Mouse (Mus musculus) thymus, adult 18-20 months (tissue): ENCODE data around the gene Kctd21.

ENCODE experiments used
- DNase-seq, 2 experiments: peaks; one replicate each; pipeline ENCODE4 v3.0.0; 2022; ENCODE audit warnings: mixed read lengths in 2 of 2

Gene Kctd21

DNA sequence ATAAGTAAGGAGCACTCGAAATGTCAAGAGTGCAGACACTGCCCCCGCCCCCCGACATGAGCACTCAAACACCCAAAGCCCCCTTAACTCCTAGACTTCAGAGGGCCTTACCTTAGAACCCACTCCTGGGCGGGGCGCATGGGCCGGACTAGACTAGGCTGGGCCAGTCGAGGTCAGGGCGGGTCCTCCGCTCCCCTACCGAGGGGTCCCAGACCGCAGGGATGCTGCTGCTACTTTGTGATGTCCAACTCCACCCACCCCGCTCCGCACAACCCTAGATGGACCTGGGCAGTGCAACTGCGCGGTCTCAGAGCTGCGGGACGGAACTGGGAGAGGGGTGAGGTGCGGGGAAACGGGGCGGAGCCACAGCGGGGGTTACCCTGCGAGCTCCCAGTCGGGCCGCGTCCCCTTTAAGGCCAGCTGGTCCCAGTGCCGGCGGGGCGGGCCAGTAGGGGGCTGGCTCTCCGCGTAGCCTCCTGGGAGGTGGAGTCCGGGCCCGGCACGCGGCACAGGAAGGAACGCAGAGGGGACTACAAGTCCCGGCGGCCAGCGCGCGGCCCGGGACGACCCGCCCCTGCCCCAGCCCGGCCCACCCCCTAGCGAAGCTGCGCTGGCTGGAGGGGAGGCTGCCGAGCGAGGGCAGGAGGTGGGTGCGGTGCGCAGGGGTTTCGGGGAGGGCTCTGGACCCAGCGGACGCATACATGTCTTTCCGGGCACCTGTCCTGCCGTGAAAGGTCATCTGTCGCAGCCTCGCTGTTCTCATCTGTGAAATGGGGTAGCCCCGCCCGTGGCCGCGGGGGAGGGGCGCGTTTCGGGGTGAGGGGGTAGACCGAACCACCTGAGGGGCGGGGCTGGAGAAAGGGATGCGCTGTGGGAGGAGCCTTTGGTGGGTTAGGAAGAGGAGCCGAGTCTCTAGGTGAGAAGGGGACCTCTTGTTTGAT, at the start of gene Kctd21, which contains the start of gene Usp35:
Gene Kctd21, plus strand, starts transcription at position 602 of the 941 bp plus-strand sequence.
Gene Usp35, minus strand, starts transcription at position 295 of the 941 bp plus-strand sequence.
- peak; percentile 94 to 96 for DNase-seq

GRCm38 (mm10) chr7:97296986-97297385, 35.1 kb upstream of the Kctd21 start:
- no peak for DNase-seq

GRCm38 (mm10) chr7:97297466-97297865, 34.7 kb upstream of the Kctd21 start:
- no peak for DNase-seq

DNA sequence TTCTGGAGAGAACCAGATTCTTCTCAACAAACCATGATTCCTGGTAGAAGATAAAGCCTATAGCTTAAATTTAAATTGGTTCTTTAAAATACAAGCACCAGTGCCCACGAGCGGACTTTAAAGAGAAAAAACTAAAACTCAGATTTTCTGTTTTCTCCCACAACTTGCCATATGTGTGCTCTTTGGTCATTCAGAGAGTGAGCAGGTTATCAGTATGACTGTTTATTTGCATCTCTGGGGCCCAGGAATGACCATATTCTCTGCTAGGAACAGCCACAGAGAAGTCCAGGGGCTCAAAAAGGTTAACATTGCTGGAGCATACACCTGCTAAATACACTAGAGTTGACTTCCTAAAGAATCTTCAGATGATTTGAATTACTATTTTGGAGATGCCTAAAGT, 33.8 kb upstream of the Kctd21 start:
- DNase-seq = no peak

- no peak for DNase-seq
Observed at GRCm38 (mm10) chr7:97298943-97299342, 33.2 kb upstream of the Kctd21 start.

- no peak for DNase-seq
Observed at GRCm38 (mm10) chr7:97300914-97301313, 31.2 kb upstream of the Kctd21 start.

DNA sequence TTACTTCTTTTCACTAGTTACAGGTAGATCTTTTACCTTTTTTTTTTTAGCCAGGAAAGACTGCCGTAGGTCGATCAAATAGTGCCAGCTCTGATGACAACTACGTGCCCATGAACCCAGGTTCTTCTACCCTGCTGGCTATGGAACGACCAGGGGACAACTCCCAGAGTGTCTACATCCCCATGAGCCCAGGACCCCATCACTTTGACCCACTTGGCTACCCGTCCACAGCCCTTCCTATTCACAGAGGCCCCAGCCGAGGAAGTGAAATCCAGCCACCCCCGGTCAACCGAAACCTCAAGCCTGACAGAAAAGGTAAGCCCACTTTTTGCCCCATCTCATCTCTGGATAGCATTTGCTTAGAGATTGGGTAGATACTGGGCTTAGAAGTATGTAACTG, 30.8 kb upstream of the Kctd21 start:
- DNase-seq = no peak

DNA sequence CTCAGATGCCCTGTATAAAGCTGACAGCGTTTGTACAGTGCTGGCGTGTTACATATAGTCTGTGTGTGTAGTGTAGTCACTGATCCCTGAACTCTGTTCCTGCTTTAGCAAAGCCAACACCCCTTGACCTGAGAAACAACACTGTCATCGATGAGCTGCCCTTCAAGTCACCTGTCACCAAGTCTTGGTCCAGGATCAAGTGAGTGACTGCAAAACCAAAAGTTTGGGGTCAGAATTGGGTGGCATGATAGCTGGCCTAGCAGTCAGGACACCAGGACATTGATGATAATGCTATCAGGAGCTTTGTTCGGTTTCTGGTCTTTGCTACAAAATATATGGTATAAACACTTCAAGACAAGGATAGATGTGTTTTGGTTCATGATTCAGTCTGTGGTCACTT, 29.9 kb upstream of the Kctd21 start:
- DNase-seq = no peak

- DNase-seq = no peak
Observed at GRCm38 (mm10) chr7:97302876-97303275, 29.3 kb upstream of the Kctd21 start.

- DNase-seq = no peak
Observed at GRCm38 (mm10) chr7:97303614-97304013, 28.5 kb upstream of the Kctd21 start.

DNA sequence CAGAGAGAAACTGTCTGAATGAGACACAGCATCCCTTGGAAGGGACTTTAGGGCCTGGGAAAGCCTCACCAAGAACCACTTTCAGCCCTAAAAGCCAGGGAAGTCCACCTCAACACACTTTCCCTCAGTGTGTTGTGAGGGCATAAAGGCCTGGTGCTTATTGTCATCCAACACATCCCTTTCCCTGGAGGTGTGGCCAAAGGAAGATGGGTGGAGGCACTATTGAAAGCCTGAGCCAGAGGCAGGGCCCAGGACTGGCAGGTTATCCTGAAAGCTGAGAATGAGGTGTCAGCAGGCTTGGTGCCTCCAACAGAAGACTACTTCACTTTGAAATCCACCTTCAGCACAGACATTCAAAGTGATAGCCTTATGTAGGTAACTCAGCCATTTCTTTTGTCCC, 27.7 kb upstream of the Kctd21 start:
- DNase-seq = no peak

DNA sequence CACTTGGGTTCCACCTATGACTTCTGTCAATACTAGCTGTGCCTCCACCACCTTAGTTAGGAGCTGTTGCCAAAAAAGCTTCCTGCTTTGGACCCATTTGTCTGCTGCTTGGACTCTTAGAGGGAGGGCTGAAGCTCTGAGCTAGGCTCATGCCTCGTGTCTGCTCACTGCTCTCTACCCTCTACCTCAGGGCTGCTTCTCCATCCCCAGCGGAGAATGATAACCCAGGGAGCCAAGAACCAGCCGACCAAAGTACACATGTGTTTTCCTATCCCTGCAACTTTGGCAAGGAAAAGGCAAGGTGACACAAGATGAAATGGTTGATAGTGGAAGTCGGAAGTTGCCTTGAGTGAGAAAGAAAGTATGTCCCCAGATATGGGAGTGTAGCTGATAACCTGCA, 26.9 kb upstream of the Kctd21 start:
- DNase-seq = no peak

GRCm38 (mm10) chr7:97306813-97307212, 25.3 kb upstream of the Kctd21 start:
- no peak for DNase-seq

- DNase-seq = no peak
Observed at GRCm38 (mm10) chr7:97307546-97307945, 24.6 kb upstream of the Kctd21 start.

GRCm38 (mm10) chr7:97309461-97310340, 22.4 kb upstream of the Kctd21 start:
- no peak for DNase-seq

GRCm38 (mm10) chr7:97310341-97310635, 21.8 kb upstream of the Kctd21 start:
- no peak for DNase-seq

DNA sequence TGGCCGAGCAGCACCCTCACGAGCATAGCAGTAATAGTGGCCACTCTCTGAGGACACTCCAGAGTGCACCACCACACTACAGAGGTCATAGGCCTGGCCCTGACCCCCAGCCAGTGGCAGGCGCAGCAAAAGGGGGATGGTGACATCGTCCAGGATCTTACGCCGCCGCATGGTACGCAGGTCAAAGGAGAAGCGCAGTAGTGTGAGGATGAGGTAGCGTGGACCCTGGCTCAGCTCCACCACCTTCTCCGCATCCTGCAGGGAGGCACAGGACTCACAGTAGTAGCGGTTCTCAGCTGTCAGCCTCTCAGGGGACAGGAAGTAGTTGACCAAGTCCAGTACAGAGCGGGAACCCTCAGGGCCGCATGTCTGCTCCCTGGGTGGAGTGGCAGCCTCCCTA, 20.5 kb upstream of the Kctd21 start:
- DNase-seq = no peak

GRCm38 (mm10) chr7:97312196-97312595, 19.9 kb upstream of the Kctd21 start:
- DNase-seq = no peak

- DNase-seq = no peak
Observed at GRCm38 (mm10) chr7:97312856-97313255, 19.3 kb upstream of the Kctd21 start.

DNA sequence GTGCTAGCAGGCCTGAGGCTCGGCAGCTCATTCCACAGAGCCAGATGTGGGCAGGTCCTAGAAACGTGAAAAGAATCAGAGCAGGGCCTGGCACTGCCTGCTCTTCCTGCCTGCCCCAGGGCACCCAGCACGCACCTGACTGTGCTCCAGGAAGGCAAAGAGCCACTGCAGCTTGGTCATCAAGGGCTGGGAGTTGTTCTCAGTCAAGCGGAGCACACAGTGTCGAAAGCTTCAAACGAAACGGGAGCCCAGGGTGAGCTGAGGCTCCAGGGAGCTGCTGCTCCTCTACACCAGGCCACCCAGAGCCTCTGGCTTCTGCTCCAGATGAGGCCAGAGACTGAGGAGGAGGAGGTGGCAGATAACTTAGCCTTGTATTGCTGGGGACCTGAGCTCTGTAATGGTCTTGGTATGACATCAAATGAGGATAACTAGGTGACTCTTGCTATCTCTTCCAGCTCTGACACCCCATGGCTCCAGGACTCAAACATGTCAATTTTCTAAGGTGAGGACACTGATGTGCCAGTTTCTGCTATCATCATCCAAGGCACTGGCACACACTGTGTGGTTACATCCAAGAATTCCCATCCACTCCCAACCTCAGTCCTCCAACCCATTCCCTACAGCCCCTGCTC, 18.6 kb upstream of the Kctd21 start:
- no peak for DNase-seq

- no peak for DNase-seq
Observed at GRCm38 (mm10) chr7:97314646-97315045, 17.5 kb upstream of the Kctd21 start.

DNA sequence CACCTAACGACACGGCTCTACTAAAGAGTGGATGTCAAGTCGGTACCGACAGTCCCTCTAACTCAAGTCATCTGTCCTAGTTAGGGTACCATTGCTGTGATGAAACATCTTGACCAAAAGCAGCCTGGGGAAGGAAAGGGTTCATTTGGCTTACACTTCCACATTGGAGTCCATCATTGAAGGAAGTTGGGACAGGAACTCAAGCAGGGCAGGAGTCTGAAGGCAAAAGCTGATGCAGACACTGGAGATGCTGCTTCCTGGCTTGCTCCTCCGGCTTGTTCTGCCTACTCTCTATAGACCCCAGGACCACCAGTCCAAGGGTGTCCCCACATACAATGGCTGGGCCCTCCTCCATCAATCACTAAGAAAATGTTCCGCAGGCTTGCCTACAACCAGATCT, 16.5 kb upstream of the Kctd21 start:
- DNase-seq = no peak

DNA sequence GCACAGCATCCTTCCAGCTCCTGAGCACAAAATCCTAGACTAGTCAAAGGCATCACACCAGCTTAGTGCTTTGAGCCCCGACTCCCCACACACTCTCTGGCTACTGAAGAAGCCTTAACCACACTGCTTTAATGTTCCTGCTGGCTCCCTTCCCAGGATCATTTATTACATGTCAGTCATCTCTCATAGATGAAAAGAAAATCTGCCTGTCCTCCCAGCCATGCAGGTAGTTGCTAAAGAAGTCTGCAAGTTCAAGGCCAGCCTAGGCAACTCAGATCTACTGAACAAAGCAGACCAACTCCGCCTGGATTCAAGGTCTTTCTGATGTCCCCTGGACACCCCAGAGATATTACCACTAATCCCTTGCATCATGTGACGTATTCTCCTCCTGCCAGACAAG, 14.4 kb upstream of the Kctd21 start:
- DNase-seq = no peak
